Mouse (Mus musculus): Measurements from ENCODE around the gene Serpinb1c. TPM values are rescaled to one million over a fixed set of nuclear protein-coding genes. Genes with fewer than 3 reads are reported as not detected.
"Not testable (repeated sequence)": the region's sequence is repeated elsewhere in the genome, so short reads cannot be mapped to it uniquely, and the experiment has no call there.

The Serpinb1c gene
- polyA plus RNA-seq, 1 experiment, result not detected

DNA sequence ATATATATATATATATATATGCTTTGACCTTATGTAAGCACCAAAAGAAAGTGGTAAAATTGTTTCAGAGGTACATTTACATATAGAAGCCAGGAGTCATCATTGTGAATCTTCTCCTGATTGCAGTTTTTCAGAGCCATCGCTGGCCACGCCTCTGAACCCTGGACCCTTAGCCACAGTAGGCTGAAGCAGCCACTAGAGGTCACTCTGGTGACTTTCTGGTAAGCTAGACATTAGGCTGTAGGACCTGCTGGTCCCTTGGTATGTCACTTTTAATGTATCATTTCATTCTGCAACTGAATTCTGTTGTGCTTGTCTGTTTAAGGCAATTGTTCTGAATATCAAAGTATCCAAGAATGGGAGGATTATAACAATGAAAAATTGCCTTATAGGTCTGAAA is 2.6 kb upstream of the Serpinb1c start:
- no peak for TF ChIP-seq CTCF (IDR thresholded peaks at IDR 0.05; ENCODE audit: borderline replicate concordance, control insufficient read depth, extremely low read depth, insufficient read depth, low read length, poor library complexity)
- Histone ChIP-seq H3K4me1 (replicated peaks; ENCODE audit: control insufficient read depth, insufficient read depth, low read length) (no peaks in the 10 kb centered on the region), H3K27me3 (ENCODE audit: control insufficient read depth, insufficient read depth, low read length) (no peaks in the 10 kb centered on the region), H3K4me3 (ENCODE audit: control insufficient read depth, insufficient read depth, low read length) (no peak overlapping the region), H3K36me3 (ENCODE audit: control insufficient read depth, insufficient read depth, low read length) (no peaks in the 10 kb centered on the region), H3K27ac (ENCODE audit: control insufficient read depth, insufficient read depth, low read length) (no peak overlapping the region)
- 15% methylated on average over 2 of the region's 2 CpGs for WGBS
- DNase-seq, result peak; percentile 36

DNA sequence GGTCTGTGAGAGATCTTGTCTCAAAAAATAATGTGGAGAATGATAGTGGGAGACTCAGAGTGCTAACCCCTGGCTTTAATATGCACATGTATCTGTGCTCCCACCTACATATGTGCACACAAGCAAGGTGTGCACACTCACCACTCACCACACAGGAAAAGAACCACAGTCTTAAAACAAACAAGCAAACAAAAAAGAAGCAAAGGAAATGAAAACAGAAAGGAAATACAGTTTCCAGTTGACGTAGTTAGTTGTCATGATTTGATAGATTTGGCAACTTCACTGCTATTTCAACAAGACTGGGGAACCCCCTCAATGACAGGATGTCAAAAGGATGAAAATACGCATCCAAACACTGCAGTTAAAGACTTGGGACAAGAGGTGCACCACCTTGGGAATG is 1.1 kb upstream of the Serpinb1c start:
- not testable (repeated sequence) for H3K36me3 ChIP-seq (ENCODE audit: control insufficient read depth, insufficient read depth, low read length); H3K4me3 ChIP-seq (ENCODE audit: control insufficient read depth, insufficient read depth, low read length); H3K4me1 ChIP-seq (replicated peaks; ENCODE audit: control insufficient read depth, insufficient read depth, low read length); H3K27me3 ChIP-seq (ENCODE audit: control insufficient read depth, insufficient read depth, low read length); DNase-seq; H3K27ac ChIP-seq (ENCODE audit: control insufficient read depth, insufficient read depth, low read length)
- WGBS, result 80% methylated on average over 2 of the region's 2 CpGs

DNA sequence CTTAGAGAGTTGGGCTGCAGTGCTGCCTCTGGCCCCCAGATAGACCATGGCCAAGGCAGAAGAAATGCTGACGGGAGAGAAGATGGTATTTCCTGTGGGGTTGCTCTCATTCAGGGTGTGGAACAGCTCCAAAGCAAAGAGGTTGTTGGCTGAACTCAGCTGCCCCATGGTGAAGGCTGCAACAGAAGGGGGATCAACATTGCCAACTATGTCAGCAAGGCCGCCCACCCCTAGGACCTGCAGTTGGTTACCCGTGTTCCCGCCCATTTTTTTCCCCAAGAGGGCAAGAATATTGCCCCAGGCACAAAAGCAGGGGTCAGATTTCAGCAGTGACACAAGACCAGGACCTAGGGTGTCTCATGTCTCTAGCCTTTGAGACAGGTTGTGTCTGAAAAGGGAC is 1.1 kb downstream of the Serpinb1c start:
- no peak overlapping the region for H3K4me3 ChIP-seq (ENCODE audit: control insufficient read depth, insufficient read depth, low read length)
- no peaks in the 10 kb centered on the region for H3K36me3 ChIP-seq (ENCODE audit: control insufficient read depth, insufficient read depth, low read length)
- no peak overlapping the region for H3K27ac ChIP-seq (ENCODE audit: control insufficient read depth, insufficient read depth, low read length)
- TF ChIP-seq CTCF (IDR thresholded peaks at IDR 0.05; ENCODE audit: borderline replicate concordance, control insufficient read depth, extremely low read depth, insufficient read depth, low read length, poor library complexity) (no peak), POLR2A (IDR thresholded peaks at IDR 0.05; ENCODE audit: control insufficient read depth, extremely low read depth, insufficient read depth, low read length, poor library complexity) (no peak)
- H3K4me1 ChIP-seq (replicated peaks; ENCODE audit: control insufficient read depth, insufficient read depth, low read length), result no peaks in the 10 kb centered on the region
- no peaks in the 10 kb centered on the region for H3K27me3 ChIP-seq (ENCODE audit: control insufficient read depth, insufficient read depth, low read length)
- 86% methylated on average over 4 of the region's 4 CpGs for WGBS
- no peak for DNase-seq

DNA sequence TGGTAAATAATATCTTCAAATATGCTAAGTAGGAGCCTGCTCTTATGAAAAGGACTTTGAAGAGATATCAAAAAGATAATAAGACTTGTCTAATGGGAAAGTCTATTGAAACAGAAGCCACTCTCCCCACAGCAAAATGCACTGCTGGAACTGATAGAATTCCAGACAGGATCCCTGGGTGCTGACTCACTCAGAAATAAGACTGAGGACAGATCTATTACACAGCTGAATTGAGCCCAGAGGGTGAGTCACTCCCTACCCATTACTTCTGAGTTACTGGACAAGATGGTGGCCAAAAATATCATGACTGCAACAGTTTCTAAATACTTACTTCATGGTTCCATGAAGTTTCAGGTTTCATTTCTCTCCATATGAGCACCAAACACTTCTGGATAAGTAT is 13.3 kb downstream of the Serpinb1c start:
- H3K4me3 ChIP-seq (ENCODE audit: control insufficient read depth, insufficient read depth, low read length), result no peak overlapping the region
- H3K4me1 ChIP-seq (replicated peaks; ENCODE audit: control insufficient read depth, insufficient read depth, low read length), result no peaks in the 10 kb centered on the region
- no peak for TF ChIP-seq CTCF (IDR thresholded peaks at IDR 0.05; ENCODE audit: borderline replicate concordance, control insufficient read depth, extremely low read depth, insufficient read depth, low read length, poor library complexity)
- TF ChIP-seq POLR2A (IDR thresholded peaks at IDR 0.05; ENCODE audit: control insufficient read depth, extremely low read depth, insufficient read depth, low read length, poor library complexity), result no peak
- no peak overlapping the region for H3K27ac ChIP-seq (ENCODE audit: control insufficient read depth, insufficient read depth, low read length)
- no peaks in the 10 kb centered on the region for H3K27me3 ChIP-seq (ENCODE audit: control insufficient read depth, insufficient read depth, low read length)
- DNase-seq, result no peak
- H3K36me3 ChIP-seq (ENCODE audit: control insufficient read depth, insufficient read depth, low read length), result no peaks in the 10 kb centered on the region

DNA sequence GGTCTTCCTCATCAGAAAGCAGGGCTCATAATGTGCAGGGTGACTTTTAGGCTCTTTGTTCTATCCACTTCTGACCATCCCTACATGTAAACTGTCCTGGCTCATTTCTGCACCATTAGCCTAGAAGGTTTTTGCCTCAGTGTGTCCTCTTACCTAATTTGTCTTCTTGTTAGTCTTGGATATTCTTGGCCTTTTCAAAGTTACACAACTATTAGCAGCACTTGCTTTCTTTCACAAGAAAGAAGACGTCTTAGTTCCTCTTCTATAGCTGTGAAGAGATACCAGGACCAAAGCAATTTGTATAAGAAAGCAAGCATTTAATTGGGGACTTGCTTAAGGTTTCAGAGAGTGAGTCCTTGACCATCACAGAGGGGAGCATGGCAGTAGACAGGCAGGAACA is 24.1 kb downstream of the Serpinb1c start:
- Histone ChIP-seq H3K27me3 (ENCODE audit: control insufficient read depth, insufficient read depth, low read length) (no peaks in the 10 kb centered on the region), H3K36me3 (ENCODE audit: control insufficient read depth, insufficient read depth, low read length) (no peaks in the 10 kb centered on the region), H3K4me3 (ENCODE audit: control insufficient read depth, insufficient read depth, low read length) (no peak overlapping the region), H3K27ac (ENCODE audit: control insufficient read depth, insufficient read depth, low read length) (no peak overlapping the region), H3K4me1 (replicated peaks; ENCODE audit: control insufficient read depth, insufficient read depth, low read length) (no peaks in the 10 kb centered on the region)
- TF ChIP-seq CTCF (IDR thresholded peaks at IDR 0.05; ENCODE audit: borderline replicate concordance, control insufficient read depth, extremely low read depth, insufficient read depth, low read length, poor library complexity) (no peak), POLR2A (IDR thresholded peaks at IDR 0.05; ENCODE audit: control insufficient read depth, extremely low read depth, insufficient read depth, low read length, poor library complexity) (no peak)
- WGBS, result 79% methylated on average over 1 of the region's 1 CpGs
- DNase-seq, result no peak

DNA sequence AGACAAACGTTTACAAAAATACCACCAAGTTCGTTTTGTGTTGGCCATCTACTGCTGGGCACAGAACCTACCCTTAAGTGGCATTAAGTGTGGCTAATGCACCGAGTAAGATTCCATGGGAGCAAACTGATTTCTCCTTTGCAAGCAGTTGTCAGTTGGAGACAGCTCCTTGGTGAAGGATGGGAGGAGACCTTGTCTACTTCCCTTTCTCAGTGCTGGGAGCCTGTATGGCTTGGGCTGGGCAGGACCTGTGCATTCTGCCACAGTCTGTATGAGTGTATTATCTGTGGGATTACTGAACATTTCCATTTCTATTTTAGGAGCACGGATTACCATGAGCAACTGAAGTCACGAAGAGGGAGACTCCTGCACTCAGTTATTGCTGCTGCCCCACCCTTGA is 29.2 kb downstream of the Serpinb1c start:
- WGBS, result 92% methylated on average over 5 of the region's 5 CpGs
- Histone ChIP-seq H3K27ac (ENCODE audit: control insufficient read depth, insufficient read depth, low read length) (no peak overlapping the region), H3K27me3 (ENCODE audit: control insufficient read depth, insufficient read depth, low read length) (no peaks in the 10 kb centered on the region), H3K36me3 (ENCODE audit: control insufficient read depth, insufficient read depth, low read length) (no peaks in the 10 kb centered on the region), H3K4me3 (ENCODE audit: control insufficient read depth, insufficient read depth, low read length) (no peak overlapping the region), H3K4me1 (replicated peaks; ENCODE audit: control insufficient read depth, insufficient read depth, low read length) (no peaks in the 10 kb centered on the region)
- no peak for DNase-seq
- TF ChIP-seq POLR2A (IDR thresholded peaks at IDR 0.05; ENCODE audit: control insufficient read depth, extremely low read depth, insufficient read depth, low read length, poor library complexity) (no peak), CTCF (IDR thresholded peaks at IDR 0.05; ENCODE audit: borderline replicate concordance, control insufficient read depth, extremely low read depth, insufficient read depth, low read length, poor library complexity) (no peak)

DNA sequence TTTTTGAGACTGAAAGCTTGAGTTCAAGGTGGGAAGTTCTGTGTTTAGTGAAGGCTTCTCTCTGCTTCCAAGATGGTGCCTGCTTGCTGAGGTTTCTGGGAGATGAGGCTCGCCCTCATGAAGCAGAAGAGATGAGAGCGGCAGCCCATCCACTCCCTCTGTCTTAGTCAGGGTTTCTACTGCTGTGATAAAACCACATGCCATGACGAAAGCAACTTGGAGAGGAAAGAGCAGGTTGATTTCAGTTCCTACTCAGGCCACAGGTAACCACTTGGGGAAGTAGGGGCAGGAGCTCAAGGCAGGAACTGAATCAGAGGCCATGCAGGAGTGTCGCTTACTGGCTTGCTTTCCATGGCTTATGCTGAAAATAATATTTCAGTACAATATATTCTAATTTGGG is 29.8 kb downstream of the Serpinb1c start:
- H3K4me3 ChIP-seq (ENCODE audit: control insufficient read depth, insufficient read depth, low read length); H3K27ac ChIP-seq (ENCODE audit: control insufficient read depth, insufficient read depth, low read length); H3K4me1 ChIP-seq (replicated peaks; ENCODE audit: control insufficient read depth, insufficient read depth, low read length); H3K36me3 ChIP-seq (ENCODE audit: control insufficient read depth, insufficient read depth, low read length); H3K27me3 ChIP-seq (ENCODE audit: control insufficient read depth, insufficient read depth, low read length); DNase-seq: not testable (repeated sequence)
- 52% methylated on average over 4 of the region's 4 CpGs for WGBS

Data from thymus, adult 2 months (tissue).